Mouse (Mus musculus): ENCODE data around the gene Unc5b. TPM values are rescaled to one million over a fixed set of nuclear protein-coding genes. Genes with fewer than 3 reads are reported as not detected.
"Not testable (repeated sequence)": the region's sequence is repeated elsewhere in the genome, so short reads cannot be mapped to it uniquely, and the experiment has no call there.

Gene Unc5b
- 10 to 100 TPM; 15.2 to 16.1 TPM for total RNA-seq (2021)
- long read RNA-seq, experiment 1, partial matches to known transcripts: 1 of 3 reads
- long read RNA-seq, experiment 1, other reads (novel, unspliced or antisense): 2 of 3 reads
- long read RNA-seq, experiment 2, partial matches to known transcripts: 0 of 3 reads
- long read RNA-seq, experiment 2, other reads (novel, unspliced or antisense): 3 of 3 reads

- peak; percentile 88 to 90 for DNase-seq (ENCODE audit: low spot score in 2 of 2)
These were observed at the start of gene Unc5b for GRCm38 (mm10) chr10:60831379-60831778. TSS of gene Unc5b (minus strand) at chr10:60831581.

GRCm38 (mm10) chr10:60879817-60880216 is 48.4 kb upstream of the Unc5b start:
- DNase-seq (ENCODE audit: low spot score in 2 of 2): no peak

- DNase-seq (ENCODE audit: low spot score in 2 of 2): no peak
These were observed 45.7 kb upstream of the Unc5b start for GRCm38 (mm10) chr10:60877075-60877474.

GRCm38 (mm10) chr10:60875011-60875410 is 43.6 kb upstream of the Unc5b start:
- DNase-seq (ENCODE audit: low spot score in 2 of 2): no peak

GRCm38 (mm10) chr10:60863318-60863717 is 31.9 kb upstream of the Unc5b start:
- no peak for DNase-seq (ENCODE audit: low spot score in 2 of 2)

- DNase-seq (ENCODE audit: low spot score in 2 of 2): no peak
These were observed 31.3 kb upstream of the Unc5b start for GRCm38 (mm10) chr10:60862477-60863293.

GRCm38 (mm10) chr10:60845271-60845670 is 13.9 kb upstream of the Unc5b start:
- not testable (repeated sequence) for DNase-seq (ENCODE audit: low spot score in 2 of 2)

- DNase-seq (ENCODE audit: low spot score in 2 of 2): no peak
These were observed 7.4 kb upstream of the Unc5b start for GRCm38 (mm10) chr10:60838816-60839215.

- peak; percentile 60 to 73 for DNase-seq (ENCODE audit: low spot score in 2 of 2)
These were observed 3.6 kb upstream of the Unc5b start for GRCm38 (mm10) chr10:60834949-60835348.

GRCm38 (mm10) chr10:60832664-60833173 is 1.3 kb upstream of the Unc5b start:
- no peak for DNase-seq (ENCODE audit: low spot score in 2 of 2)

- no peak for DNase-seq (ENCODE audit: low spot score in 2 of 2)
These were observed 628 bp downstream of the Unc5b start for GRCm38 (mm10) chr10:60830556-60831350.

- DNase-seq (ENCODE audit: low spot score in 2 of 2): no peak
These were observed 1.4 kb downstream of the Unc5b start for GRCm38 (mm10) chr10:60830000-60830399.

- no peak for DNase-seq (ENCODE audit: low spot score in 2 of 2)
These were observed 2.3 kb downstream of the Unc5b start for GRCm38 (mm10) chr10:60829071-60829470.

- DNase-seq (ENCODE audit: low spot score in 2 of 2): no peak
These were observed 3.3 kb downstream of the Unc5b start for GRCm38 (mm10) chr10:60827901-60828670.

- no peak for DNase-seq (ENCODE audit: low spot score in 2 of 2)
These were observed 4.1 kb downstream of the Unc5b start for GRCm38 (mm10) chr10:60827266-60827665.

- no peak for DNase-seq (ENCODE audit: low spot score in 2 of 2)
These were observed 4.7 kb downstream of the Unc5b start for GRCm38 (mm10) chr10:60826461-60827237.

GRCm38 (mm10) chr10:60825955-60826354 is 5.4 kb downstream of the Unc5b start:
- DNase-seq (ENCODE audit: low spot score in 2 of 2): no peak

GRCm38 (mm10) chr10:60823744-60824143 is 7.6 kb downstream of the Unc5b start:
- no peak for DNase-seq (ENCODE audit: low spot score in 2 of 2)

GRCm38 (mm10) chr10:60822641-60823425 is 8.5 kb downstream of the Unc5b start:
- no peak for DNase-seq (ENCODE audit: low spot score in 2 of 2)
